Mouse (Mus musculus): ENCODE results near the gene Casq1. TPM values are rescaled to one million over a fixed set of nuclear protein-coding genes. Genes with fewer than 3 reads are reported as not detected.
A peak's percentile ranks its signal among the peaks of the same experiment; 100 is the strongest.

Gene Casq1
- polyA plus RNA-seq, 1 experiment from 2014 or later, result 2.6 TPM

DNA sequence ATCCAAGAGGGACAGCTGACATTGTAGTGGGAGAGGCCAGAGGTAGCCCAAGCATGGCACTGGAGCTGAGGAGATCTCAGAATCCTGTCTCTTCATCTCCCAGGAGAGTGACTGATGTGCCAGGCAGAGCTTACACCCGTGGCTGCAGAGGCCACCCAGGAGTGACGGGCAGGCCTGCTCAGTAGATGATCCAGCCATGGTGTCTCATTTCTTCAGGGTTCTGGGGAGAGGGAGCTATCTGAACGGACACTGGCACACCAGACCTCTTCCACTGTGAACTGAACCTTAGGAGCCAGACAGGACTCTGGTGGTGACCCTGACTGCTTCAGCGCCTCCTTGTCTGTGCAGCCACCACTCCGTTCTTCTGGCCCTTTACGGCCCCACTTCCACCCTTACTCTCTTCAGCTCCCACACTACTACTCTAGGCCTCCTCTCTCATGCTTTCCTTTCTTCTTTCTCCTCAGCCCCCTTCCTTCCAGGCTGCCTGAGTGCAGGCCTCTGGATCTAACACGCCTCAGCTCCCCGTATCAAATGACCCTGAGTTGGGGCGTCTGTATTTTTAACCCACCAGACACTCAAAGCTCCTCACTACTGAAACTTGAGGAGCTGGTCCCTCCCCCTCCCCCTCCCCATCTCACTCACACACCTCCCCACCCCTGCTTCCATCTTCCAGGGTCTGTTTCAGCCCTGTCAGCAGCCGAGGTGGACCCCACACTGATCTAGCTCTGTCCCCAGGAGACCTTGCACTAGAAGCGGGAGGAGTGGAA, 1.8 kb upstream of the Casq1 start:
- 42% methylated on average over 11 of the region's 11 CpGs for WGBS
- H3K4me3 ChIP-seq, result no peak overlapping the region
- ATAC-seq (ENCODE audit: low read depth), result no peak
- no peak overlapping the region for H3K4me2 ChIP-seq
- no peak overlapping the region; the same call in 1 of the 2 replicates for H3K9ac ChIP-seq
- peaks cover 56% of the 10 kb centered on the region for H3K4me1 ChIP-seq (replicated peaks)
- H3K36me3 ChIP-seq, result no peaks in the 10 kb centered on the region
- peak overlapping the region; percentile 42 for H3K27ac ChIP-seq (replicated peaks)
- no peaks in the 10 kb centered on the region for H3K9me3 ChIP-seq
- H3K27me3 ChIP-seq, result no peaks in the 10 kb centered on the region

DNA sequence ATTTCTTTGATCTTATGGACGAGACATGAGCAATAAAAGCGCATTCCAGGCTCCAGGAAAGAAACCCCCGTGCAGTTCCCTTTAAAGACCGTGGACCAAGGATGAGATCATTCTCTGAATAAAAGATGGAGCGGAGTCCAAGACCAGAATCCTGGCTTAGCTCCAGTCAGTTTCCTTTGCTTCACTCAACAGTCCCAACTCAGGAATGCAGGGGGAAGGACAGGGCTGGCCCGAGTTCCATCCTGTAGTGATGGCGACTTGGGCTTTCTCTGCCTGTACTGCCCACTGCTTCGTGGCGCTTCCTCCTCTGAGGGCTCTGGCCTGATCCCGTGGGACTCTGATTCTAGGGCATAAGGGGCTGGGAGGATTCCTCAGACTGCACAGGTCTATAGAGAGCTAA, 746 bp upstream of the Casq1 start:
- WGBS, result 40% methylated on average over 10 of the region's 10 CpGs
- H3K27ac ChIP-seq (replicated peaks), result peak overlapping the region; percentile 76
- ATAC-seq (ENCODE audit: low read depth), result peak; percentile 66

DNA sequence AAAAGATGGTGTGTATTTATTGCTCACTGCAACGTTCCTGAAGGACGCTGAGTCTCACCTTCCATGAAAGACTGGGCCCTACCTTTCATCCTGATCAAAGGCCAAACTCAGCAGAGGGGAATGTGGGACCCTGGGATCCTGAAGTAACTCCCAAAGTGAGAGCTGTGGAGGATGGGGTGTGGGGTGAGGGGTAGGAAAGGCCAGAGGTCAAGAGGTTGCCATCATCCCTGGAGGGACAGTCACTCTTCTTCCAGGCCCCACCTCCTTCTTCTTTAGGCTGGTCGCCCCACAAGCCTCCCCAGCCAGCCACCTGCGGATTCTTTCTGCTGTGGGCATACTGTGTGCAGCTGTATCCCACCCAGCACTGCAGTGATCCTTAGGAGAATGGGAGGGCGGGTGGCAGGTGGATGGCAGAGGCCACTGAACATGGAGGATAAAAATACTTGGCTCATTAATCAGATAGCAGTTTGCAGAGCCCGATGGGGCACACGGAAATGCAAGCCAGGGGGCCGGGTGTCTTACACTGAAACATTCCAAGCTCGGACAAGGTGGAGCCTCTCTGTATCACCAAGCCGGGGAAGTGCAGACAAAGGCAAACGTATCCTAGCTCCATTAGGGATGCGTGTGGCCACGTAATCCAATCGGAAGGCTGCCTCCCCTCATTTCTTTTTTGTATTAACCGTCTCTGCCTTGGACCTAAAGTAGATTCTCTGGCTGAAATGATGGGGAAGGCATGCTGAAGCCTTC, 1.3 kb downstream of the Casq1 start:
- Histone ChIP-seq H3K4me1 (replicated peaks) (peaks cover 75% of the 10 kb centered on the region), H3K4me3 (no peak overlapping the region), H3K36me3 (no peaks in the 10 kb centered on the region), H3K9ac (no peak overlapping the region), H3K9me3 (no peaks in the 10 kb centered on the region), H3K27me3 (no peaks in the 10 kb centered on the region), H3K27ac (replicated peaks) (no peak overlapping the region; the same call in 1 of the 2 replicates), H3K4me2 (no peak overlapping the region)
- WGBS, result 49% methylated on average over 15 of the region's 15 CpGs
- ATAC-seq (ENCODE audit: low read depth), result no peak

More for the DNA sequence above, 746 bp upstream of the Casq1 start:
- Histone ChIP-seq H3K9ac (no peak overlapping the region), H3K4me2 (no peak overlapping the region), H3K4me1 (replicated peaks) (peaks cover 60% of the 10 kb centered on the region), H3K36me3 (no peaks in the 10 kb centered on the region), H3K4me3 (no peak overlapping the region), H3K9me3 (no peaks in the 10 kb centered on the region), H3K27me3 (no peaks in the 10 kb centered on the region)

DNA sequence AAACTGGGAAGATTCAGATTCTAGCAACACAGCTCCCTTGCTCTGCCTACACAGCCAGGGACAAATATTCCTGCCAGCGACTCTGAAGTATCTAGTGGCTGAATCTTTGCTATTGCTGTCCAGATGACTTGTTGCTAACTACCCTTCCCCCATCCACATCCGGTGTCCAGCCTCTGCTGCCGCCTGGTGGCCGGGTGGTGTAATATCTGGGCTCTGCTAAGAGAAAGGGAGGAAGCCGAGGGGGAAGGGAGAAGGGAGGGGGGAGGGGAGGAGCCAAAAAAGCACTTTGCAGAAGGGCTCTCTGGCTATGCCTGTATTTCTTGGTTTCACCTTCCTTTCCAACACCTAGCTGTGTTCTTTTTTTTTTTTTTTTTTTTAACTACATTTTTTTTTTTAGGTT, 2.5 kb downstream of the Casq1 start:
- no peak for ATAC-seq (ENCODE audit: low read depth)
- Histone ChIP-seq H3K9ac (peak overlapping the region; percentile 47; the same call in 1 of the 2 replicates), H3K27me3 (no peaks in the 10 kb centered on the region), H3K9me3 (no peaks in the 10 kb centered on the region), H3K4me3 (no peak overlapping the region), H3K4me2 (peak overlapping the region; percentile 36), H3K36me3 (no peaks in the 10 kb centered on the region), H3K4me1 (replicated peaks) (peaks cover 79% of the 10 kb centered on the region), H3K27ac (replicated peaks) (0 out of 2 replicates have a peak overlapping the region, but pooled peaks have one; percentile 52)
- under 1% methylated on average over 5 of the region's 5 CpGs for WGBS

DNA sequence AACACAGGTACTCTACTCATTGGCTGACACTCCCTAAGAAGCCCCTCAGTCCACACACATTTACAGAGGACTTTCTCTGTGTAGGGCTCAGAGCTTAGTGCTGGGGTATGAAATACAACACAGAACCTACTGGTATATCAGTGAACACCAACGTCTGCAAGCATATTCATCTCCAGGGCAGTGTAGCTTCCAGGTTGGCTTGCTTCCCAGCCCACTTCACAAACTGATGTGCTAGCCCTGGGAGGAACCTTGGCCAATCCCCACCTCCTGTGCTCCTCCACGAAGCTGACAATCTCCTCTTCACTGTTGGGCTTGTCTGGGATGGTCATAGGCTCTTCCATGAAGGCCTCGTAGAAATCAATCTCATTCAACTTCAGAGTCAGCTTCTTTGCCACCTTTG, 4.9 kb downstream of the Casq1 start:
- Histone ChIP-seq H3K4me3 (no peak overlapping the region), H3K27me3 (no peaks in the 10 kb centered on the region), H3K4me2 (no peak overlapping the region), H3K36me3 (peaks cover 5% of the 10 kb centered on the region; the same call in 1 of the 2 replicates), H3K9ac (no peak overlapping the region), H3K9me3 (no peaks in the 10 kb centered on the region), H3K4me1 (replicated peaks) (peaks cover 55% of the 10 kb centered on the region), H3K27ac (replicated peaks) (peak overlapping the region; percentile 40; the same call in 1 of the 2 replicates)
- WGBS, result 69% methylated on average over 3 of the region's 3 CpGs
- ATAC-seq (ENCODE audit: low read depth), result no peak

DNA sequence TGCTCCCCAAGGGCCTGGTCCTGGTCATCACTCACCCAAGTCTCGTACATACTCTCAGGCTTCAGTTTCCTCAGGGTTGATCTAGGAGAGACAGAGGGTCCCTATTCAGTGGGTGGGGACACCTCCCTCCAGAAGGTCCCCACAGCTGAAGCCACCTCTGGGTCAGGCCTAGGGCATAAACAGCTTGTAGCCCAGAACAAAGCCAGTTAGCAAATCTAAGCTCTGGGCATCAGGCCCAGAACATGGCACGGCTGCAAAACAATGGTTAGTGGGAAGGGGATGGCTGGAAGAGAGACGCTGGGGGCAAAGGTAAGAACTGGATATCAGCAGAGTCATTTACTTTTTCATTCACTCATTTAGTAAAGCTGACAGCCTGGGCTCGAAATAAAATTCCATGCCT, 5.9 kb downstream of the Casq1 start:
- Histone ChIP-seq H3K27me3 (no peaks in the 10 kb centered on the region), H3K4me2 (no peak overlapping the region), H3K4me1 (replicated peaks) (peaks cover 45% of the 10 kb centered on the region), H3K36me3 (peaks cover 5% of the 10 kb centered on the region; the same call in 1 of the 2 replicates), H3K4me3 (no peak overlapping the region), H3K9me3 (no peaks in the 10 kb centered on the region), H3K27ac (replicated peaks) (peak overlapping the region; percentile 40), H3K9ac (no peak overlapping the region)
- ATAC-seq (ENCODE audit: low read depth), result no peak
- WGBS, result 35% methylated on average over 4 of the region's 4 CpGs

DNA sequence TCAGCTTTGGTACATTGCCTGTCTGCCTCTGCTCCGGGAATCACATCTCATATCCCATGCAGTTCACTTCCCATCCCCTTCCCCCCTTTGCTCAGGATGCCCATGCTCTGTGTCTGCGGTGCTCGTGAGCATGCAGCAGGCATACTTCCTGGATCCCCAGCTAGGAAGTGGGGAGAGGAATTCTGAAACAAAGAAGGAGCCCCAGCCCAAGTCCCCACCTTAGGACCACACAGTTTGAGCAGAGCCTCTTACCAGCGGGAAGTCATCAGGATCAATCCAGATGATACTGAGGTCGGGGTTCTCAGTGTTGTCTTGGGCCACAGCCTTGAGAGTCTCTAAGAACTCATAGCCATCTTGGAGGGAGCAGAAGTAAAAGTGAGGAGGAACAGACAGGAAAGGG, 6.9 kb downstream of the Casq1 start:
- peaks cover 5% of the 10 kb centered on the region; the same call in 1 of the 2 replicates for H3K36me3 ChIP-seq
- H3K27ac ChIP-seq (replicated peaks), result no peak overlapping the region
- WGBS, result 64% methylated on average over 5 of the region's 5 CpGs
- no peak overlapping the region for H3K4me2 ChIP-seq
- H3K9me3 ChIP-seq, result no peaks in the 10 kb centered on the region
- no peak for ATAC-seq (ENCODE audit: low read depth)
- H3K4me3 ChIP-seq, result no peak overlapping the region
- no peaks in the 10 kb centered on the region for H3K27me3 ChIP-seq
- H3K4me1 ChIP-seq (replicated peaks), result peaks cover 35% of the 10 kb centered on the region
- H3K9ac ChIP-seq, result no peak overlapping the region

DNA sequence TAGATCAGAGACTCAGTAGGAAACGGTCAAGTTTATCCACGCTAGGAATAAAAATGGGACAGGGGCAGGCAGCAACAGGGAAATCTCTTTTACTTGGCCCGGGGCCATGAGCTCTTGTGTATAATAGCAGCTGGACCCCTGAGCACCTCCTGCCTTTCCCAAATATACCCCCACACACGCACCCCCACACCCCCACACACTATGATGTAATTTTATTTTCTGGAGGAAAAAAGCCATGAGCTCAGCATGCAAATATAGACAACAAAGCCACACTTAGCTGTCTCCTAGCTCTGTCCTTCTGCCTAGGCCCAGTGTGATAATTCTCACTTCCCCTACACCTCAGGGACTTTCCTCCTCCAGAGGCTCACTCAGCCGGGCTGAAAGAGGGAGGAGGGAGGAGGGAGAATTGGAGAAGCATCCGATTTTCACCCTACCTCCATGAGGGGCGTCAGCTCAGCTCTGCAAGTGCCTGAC, 12.5 kb downstream of the Casq1 start:
- peak overlapping the region; percentile 95 for H3K27ac ChIP-seq (replicated peaks)
- peak overlapping the region; percentile 87 for H3K4me2 ChIP-seq
- 0 out of 2 replicates have a peak, but pooled peaks have one; percentile 19 for ATAC-seq (ENCODE audit: low read depth)
- peaks cover 5% of the 10 kb centered on the region; the same call in 1 of the 2 replicates for H3K36me3 ChIP-seq
- H3K4me3 ChIP-seq, result peak overlapping the region; percentile 79
- H3K4me1 ChIP-seq (replicated peaks), result peaks cover 51% of the 10 kb centered on the region
- H3K27me3 ChIP-seq, result no peaks in the 10 kb centered on the region
- H3K9ac ChIP-seq, result peak overlapping the region; percentile 97
- 16% methylated on average over 7 of the region's 7 CpGs for WGBS
- H3K9me3 ChIP-seq, result no peaks in the 10 kb centered on the region

DNA sequence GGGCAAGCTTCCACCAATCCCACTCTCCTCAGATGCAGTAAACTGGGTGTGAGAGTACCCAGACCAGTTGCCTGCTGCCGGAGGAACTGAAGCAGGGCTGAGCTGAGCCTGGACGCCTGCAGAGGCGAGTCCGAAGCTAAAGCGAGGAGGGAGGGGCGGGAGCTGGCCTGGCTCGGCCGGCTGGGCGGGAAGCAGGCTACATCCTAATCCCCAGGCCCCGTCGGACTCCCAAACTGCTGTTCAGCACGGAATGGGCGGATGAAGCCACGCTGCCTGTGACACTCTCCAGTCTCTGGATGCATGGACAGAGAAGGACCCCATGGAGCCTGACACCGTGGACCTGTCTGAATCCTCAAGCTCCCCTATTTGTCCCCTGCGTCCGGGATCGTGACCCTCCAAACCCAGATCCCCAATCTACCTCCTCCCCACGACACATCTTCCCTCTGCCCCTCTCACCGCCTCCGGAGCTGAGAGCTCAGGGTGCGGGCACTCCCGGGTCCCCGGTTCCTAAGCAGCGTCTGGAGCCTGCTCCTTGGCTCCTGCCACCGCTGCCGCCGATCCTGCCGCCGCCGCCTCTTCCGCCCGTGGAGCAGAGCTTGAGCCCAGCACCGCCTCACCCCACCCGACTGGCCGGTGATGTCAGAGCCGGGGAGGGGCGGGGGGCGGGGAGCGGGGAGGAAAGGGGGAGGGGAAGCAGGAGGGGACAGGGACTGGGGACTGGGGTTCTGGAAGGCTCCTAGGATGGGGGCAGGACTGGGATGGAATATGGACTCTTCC, 13.3 kb downstream of the Casq1 start, which contains the start of gene Pea15a:
TSS of gene Pea15a (minus strand) at position 664 of the 777 bp plus-strand sequence.
- no peaks in the 10 kb centered on the region for H3K27me3 ChIP-seq
- H3K4me3 ChIP-seq, result peak within 1 kb of the TSS; percentile 79
- WGBS, result under 1% methylated on average over 40 of the region's 40 CpGs
- ATAC-seq (ENCODE audit: low read depth), result peak; percentile 81
- peak within 1 kb of the TSS; percentile 97 for H3K9ac ChIP-seq
- H3K4me2 ChIP-seq, result peak within 1 kb of the TSS; percentile 87
- H3K4me1 ChIP-seq (replicated peaks), result peaks cover 59% of the 10 kb centered on the region
- peak within 1 kb of the TSS; percentile 95 for H3K27ac ChIP-seq (replicated peaks)
- H3K9me3 ChIP-seq, result no peaks in the 10 kb centered on the region
- H3K36me3 ChIP-seq, result peaks cover 5% of the 10 kb centered on the region; the same call in 1 of the 2 replicates

DNA sequence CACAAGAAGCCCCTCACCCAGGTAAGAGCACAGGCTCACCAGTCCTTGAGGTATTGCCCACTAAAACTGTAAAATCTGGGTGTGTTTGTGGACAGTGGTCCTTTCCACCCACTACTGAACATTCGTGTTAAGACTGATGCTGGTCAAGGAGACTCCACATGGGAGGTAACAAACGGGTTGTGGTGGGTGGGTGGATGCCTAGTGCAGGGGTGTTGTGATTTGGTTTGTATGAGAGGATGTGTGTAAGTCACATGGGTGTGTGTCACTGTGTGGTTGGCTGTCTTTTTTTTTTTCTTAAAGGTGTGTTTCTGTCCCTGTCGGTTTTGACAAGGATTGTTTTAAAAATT, 14.0 kb downstream of the Casq1 start:
- Histone ChIP-seq H3K36me3 (peaks cover 5% of the 10 kb centered on the region; the same call in 1 of the 2 replicates), H3K9me3 (no peaks in the 10 kb centered on the region), H3K27ac (replicated peaks) (peak overlapping the region; percentile 95), H3K27me3 (no peaks in the 10 kb centered on the region), H3K4me3 (peak overlapping the region; percentile 79), H3K4me2 (peak overlapping the region; percentile 87), H3K9ac (peak overlapping the region; percentile 97), H3K4me1 (replicated peaks) (peaks cover 65% of the 10 kb centered on the region)
- 3% methylated on average over 3 of the region's 3 CpGs for WGBS
- no peak for ATAC-seq (ENCODE audit: low read depth)

DNA sequence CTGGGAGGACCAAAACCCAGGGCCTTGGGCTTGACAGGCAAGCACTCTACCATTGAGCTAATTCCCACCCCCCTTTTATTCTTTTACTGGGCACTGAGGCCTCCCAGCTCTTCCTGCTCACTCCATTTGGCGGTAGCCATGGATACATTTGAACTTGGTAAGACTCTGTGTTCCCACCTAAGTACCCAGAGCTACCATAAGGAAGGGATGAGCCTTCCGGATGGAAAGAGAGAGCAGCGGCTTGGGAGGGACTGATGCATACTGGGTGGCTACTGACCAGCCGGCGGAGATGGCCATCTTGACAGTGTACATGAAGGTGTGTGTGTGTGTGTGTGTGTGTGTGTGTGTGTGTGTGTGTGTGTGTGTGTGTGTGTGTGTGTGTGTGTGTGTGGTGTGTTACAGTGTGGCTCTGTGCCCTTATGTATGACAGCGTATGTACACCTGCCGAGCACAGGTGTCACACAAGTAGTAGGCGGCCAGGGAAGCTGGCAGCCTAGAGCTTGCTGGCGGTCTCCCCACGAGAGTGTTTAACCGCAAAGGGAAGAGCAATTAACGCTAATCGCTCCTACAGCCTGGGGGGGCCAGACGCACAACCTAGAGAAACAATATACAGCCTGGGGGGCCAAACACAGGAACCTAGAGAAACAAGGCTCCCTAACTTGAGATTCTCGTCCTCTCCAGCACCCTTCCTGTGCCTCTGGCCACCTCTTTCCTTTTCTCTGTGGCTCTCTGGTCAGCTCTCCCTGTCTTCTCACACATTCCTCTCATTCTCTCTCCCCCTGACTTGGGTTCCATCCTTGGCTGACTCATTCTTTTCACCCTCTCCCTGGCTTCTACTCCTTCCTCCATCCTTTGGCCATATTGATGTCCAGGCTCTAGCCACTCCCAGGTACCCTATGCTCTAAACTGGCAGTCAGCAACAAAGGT, 14.6 kb downstream of the Casq1 start:
- H3K9ac ChIP-seq, result peak overlapping the region; percentile 97
- no peak for ATAC-seq (ENCODE audit: low read depth)
- H3K4me3 ChIP-seq, result peak overlapping the region; percentile 79
- 15% methylated on average over 15 of the region's 15 CpGs for WGBS
- H3K9me3 ChIP-seq, result no peaks in the 10 kb centered on the region
- H3K4me1 ChIP-seq (replicated peaks), result peaks cover 71% of the 10 kb centered on the region
- H3K27ac ChIP-seq (replicated peaks), result peak overlapping the region; percentile 95
- H3K4me2 ChIP-seq, result peak overlapping the region; percentile 87
- peaks cover 5% of the 10 kb centered on the region for H3K36me3 ChIP-seq
- H3K27me3 ChIP-seq, result no peaks in the 10 kb centered on the region
